Mouse (Mus musculus): Measurements from ENCODE around the gene Gm20696. TPM values are rescaled to one million over a fixed set of nuclear protein-coding genes. Genes with fewer than 3 reads are reported as not detected.

The Gm20696 gene
- polyA plus RNA-seq, 2 experiments = 0.16 to 0.33 TPM

DNA sequence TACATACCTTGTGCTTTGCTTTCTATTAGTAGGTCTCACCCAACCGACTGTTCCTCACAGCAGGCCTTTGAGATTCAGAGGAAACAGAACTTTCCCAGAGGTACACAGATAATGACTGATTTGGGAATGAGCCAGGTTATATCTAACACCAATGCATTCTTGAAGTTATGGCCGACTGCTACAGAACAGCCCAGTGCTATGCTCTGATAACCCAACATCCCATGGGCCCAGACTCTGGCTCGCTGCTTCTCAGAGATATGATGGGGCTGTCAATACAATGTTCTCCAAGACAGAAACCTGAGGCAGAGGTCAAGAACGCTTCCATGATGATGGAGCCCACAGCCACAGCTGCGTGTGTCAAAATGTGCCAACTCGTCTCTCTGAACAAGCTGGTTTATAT is 21.9 kb upstream of the Gm20696 start:
- DNase-seq (ENCODE audit: low read depth in 3 of 3, low spot score in 3 of 3) (no peak), ATAC-seq (ENCODE audit: insufficient read depth) (no peak)
- Histone ChIP-seq H3K4me3 (ENCODE audit: insufficient read depth in 1 of 2, low read depth in 2 of 2, low read length in 2 of 2) (no peak overlapping the region), H3K4me1 (replicated peaks; ENCODE audit: control insufficient read depth in 2 of 2, insufficient read depth in 2 of 2, low read length in 1 of 2) (no peaks in the 10 kb centered on the region), H3K4me2 (ENCODE audit: low read depth) (no peak overlapping the region), H3K27ac (no peak overlapping the region), H3K9ac (replicated peaks) (no peak overlapping the region), H3K27me3 (ENCODE audit: control insufficient read depth, insufficient read depth, low read length) (peaks cover 35% of the 10 kb centered on the region), H3K36me3 (replicated peaks; ENCODE audit: control insufficient read depth, insufficient read depth, low read depth) (no peaks in the 10 kb centered on the region), H3K9me3 (ENCODE audit: control insufficient read depth, low read length) (no peaks in the 10 kb centered on the region)
- 55% methylated on average over 6 of the region's 6 CpGs for WGBS (ENCODE audit: insufficient replicate concordance)
- no peak for TF ChIP-seq EP300 (IDR thresholded peaks at IDR 0.05; ENCODE audit: low read depth)
- no peak for TF ChIP-seq CTCF (IDR thresholded peaks at IDR 0.05; ENCODE audit: low read depth)

DNA sequence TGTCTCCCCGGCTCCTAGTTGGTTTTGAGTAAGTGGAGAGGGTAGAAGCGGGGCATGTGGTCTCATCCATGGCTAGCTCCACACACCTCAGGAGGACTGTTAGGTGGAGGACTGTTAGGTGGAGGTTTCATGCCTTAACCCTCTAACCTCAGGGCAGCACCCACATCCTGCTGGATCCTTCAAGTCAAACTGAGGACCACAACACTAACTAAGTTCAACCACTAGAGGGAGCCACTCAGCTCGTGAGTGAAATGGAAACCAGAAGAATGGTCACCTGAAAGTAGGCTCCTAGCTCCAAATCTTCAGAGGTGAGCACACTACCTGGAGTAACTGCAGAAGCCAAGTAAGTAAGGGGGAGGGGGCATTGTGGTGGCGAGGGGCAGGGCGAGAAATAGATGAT is 18.3 kb upstream of the Gm20696 start:
- Histone ChIP-seq H3K4me1 (replicated peaks; ENCODE audit: control insufficient read depth in 2 of 2, insufficient read depth in 2 of 2, low read length in 1 of 2) (no peaks in the 10 kb centered on the region), H3K9me3 (ENCODE audit: control insufficient read depth, low read length) (no peaks in the 10 kb centered on the region), H3K4me2 (ENCODE audit: low read depth) (no peak overlapping the region), H3K27ac (no peak overlapping the region), H3K27me3 (ENCODE audit: control insufficient read depth, insufficient read depth, low read length) (no peaks in the 10 kb centered on the region; the same call in 1 of the 2 replicates), H3K9ac (replicated peaks) (no peak overlapping the region), H3K4me3 (ENCODE audit: insufficient read depth in 1 of 2, low read depth in 2 of 2, low read length in 2 of 2) (no peak overlapping the region), H3K36me3 (replicated peaks; ENCODE audit: control insufficient read depth, insufficient read depth, low read depth) (no peaks in the 10 kb centered on the region)
- TF ChIP-seq CTCF (IDR thresholded peaks at IDR 0.05; ENCODE audit: low read depth) (peak; percentile 79), EP300 (IDR thresholded peaks at IDR 0.05; ENCODE audit: low read depth) (no peak)
- no peak for DNase-seq (ENCODE audit: low read depth in 3 of 3, low spot score in 3 of 3)
- no peak for ATAC-seq (ENCODE audit: insufficient read depth)
- 33% methylated on average over 5 of the region's 5 CpGs for WGBS (ENCODE audit: insufficient replicate concordance)

DNA sequence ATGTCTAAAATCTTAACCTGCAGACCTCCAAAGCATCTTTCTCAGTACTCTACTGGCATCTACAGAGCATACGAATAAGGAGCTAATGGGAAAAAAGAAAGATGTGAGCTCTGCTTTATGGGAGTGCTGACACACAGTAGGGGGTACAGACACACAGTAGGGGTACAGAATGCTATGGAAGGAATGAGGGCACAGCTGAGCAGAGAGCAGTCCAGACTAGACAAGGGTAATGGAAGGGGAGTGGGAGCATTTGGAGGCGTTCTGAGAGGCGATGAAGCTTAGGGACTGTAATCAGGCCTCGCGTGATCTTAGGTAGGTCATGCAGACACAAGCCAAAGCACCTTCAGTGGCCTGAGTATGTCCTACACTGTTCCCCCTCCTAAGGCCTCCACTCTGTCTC is 17.4 kb upstream of the Gm20696 start:
- DNase-seq (ENCODE audit: low read depth in 3 of 3, low spot score in 3 of 3) (no peak), ATAC-seq (ENCODE audit: insufficient read depth) (no peak)
- 75% methylated on average over 5 of the region's 5 CpGs for WGBS (ENCODE audit: insufficient replicate concordance)
- Histone ChIP-seq H3K9ac (replicated peaks) (no peak overlapping the region), H3K9me3 (ENCODE audit: control insufficient read depth, low read length) (no peaks in the 10 kb centered on the region), H3K27me3 (ENCODE audit: control insufficient read depth, insufficient read depth, low read length) (no peaks in the 10 kb centered on the region), H3K36me3 (replicated peaks; ENCODE audit: control insufficient read depth, insufficient read depth, low read depth) (no peaks in the 10 kb centered on the region), H3K4me3 (ENCODE audit: insufficient read depth in 1 of 2, low read depth in 2 of 2, low read length in 2 of 2) (no peak overlapping the region), H3K4me1 (replicated peaks; ENCODE audit: control insufficient read depth in 2 of 2, insufficient read depth in 2 of 2, low read length in 1 of 2) (no peaks in the 10 kb centered on the region), H3K4me2 (ENCODE audit: low read depth) (no peak overlapping the region), H3K27ac (no peak overlapping the region)
- TF ChIP-seq EP300 (IDR thresholded peaks at IDR 0.05; ENCODE audit: low read depth) (no peak), CTCF (IDR thresholded peaks at IDR 0.05; ENCODE audit: low read depth) (no peak)

DNA sequence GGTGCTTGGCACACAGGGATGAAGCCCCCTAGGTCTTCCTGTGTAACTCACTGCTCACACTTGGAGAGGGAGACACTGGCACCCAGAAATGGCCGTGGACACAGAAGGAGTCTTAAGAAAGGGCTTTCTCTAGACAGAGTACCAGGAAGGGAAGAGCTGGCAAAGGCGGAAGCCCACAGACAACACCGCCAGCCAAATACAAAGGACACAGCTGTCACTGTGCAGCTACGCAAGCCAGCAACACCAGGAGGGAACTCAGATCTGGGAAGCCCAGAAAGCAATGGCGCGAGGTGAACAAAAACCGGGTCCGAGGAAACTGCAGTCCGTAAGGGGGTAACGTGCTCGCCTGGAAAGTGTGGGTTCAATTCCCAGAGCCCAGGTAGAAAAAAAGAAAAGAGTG is 11.5 kb upstream of the Gm20696 start:
- WGBS (ENCODE audit: insufficient replicate concordance) = 67% methylated on average over 11 of the region's 11 CpGs
- no peak overlapping the region for H3K27ac ChIP-seq
- H3K4me1 ChIP-seq (replicated peaks; ENCODE audit: control insufficient read depth in 2 of 2, insufficient read depth in 2 of 2, low read length in 1 of 2) = no peaks in the 10 kb centered on the region
- H3K9me3 ChIP-seq (ENCODE audit: control insufficient read depth, low read length) = no peaks in the 10 kb centered on the region
- H3K36me3 ChIP-seq (replicated peaks; ENCODE audit: control insufficient read depth, insufficient read depth, low read depth) = no peaks in the 10 kb centered on the region
- ATAC-seq (ENCODE audit: insufficient read depth) (no peak), DNase-seq (ENCODE audit: low read depth in 3 of 3, low spot score in 3 of 3) (no peak)
- no peak overlapping the region for H3K4me2 ChIP-seq (ENCODE audit: low read depth)
- no peak overlapping the region for H3K9ac ChIP-seq (replicated peaks)
- H3K4me3 ChIP-seq (ENCODE audit: insufficient read depth in 1 of 2, low read depth in 2 of 2, low read length in 2 of 2) = no peak overlapping the region
- no peak for TF ChIP-seq CTCF (IDR thresholded peaks at IDR 0.05; ENCODE audit: low read depth)
- no peak for TF ChIP-seq EP300 (IDR thresholded peaks at IDR 0.05; ENCODE audit: low read depth)
- H3K27me3 ChIP-seq (ENCODE audit: control insufficient read depth, insufficient read depth, low read length) = no peaks in the 10 kb centered on the region

DNA sequence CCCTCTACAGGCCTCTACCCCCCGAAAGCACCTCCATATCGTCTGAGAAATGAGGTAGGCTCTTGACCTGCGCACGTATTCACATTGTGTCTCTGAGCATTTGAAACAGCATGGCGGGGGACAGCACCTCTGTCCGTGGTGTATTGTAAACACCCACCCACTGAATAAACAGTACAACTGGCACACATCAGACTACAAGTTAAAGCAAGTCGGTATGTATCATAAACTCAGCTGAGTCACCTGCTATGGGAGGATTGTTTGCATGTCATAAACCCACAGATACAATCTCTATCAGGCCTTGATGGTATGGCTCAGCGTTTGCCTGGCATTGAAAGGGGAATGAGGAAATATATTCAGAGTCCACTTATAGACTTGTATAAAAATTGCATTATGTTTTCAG is 10.7 kb upstream of the Gm20696 start:
- 60% methylated on average over 8 of the region's 8 CpGs for WGBS (ENCODE audit: insufficient replicate concordance)
- TF ChIP-seq CTCF (IDR thresholded peaks at IDR 0.05; ENCODE audit: low read depth) (no peak), EP300 (IDR thresholded peaks at IDR 0.05; ENCODE audit: low read depth) (no peak)
- H3K4me2 ChIP-seq (ENCODE audit: low read depth) = no peak overlapping the region
- no peaks in the 10 kb centered on the region for H3K36me3 ChIP-seq (replicated peaks; ENCODE audit: control insufficient read depth, insufficient read depth, low read depth)
- ATAC-seq (ENCODE audit: insufficient read depth) (no peak), DNase-seq (ENCODE audit: low read depth in 3 of 3, low spot score in 3 of 3) (no peak)
- H3K27ac ChIP-seq = no peak overlapping the region
- no peak overlapping the region for H3K4me3 ChIP-seq (ENCODE audit: insufficient read depth in 1 of 2, low read depth in 2 of 2, low read length in 2 of 2)
- no peak overlapping the region for H3K9ac ChIP-seq (replicated peaks)
- no peaks in the 10 kb centered on the region for H3K27me3 ChIP-seq (ENCODE audit: control insufficient read depth, insufficient read depth, low read length)
- no peaks in the 10 kb centered on the region for H3K4me1 ChIP-seq (replicated peaks; ENCODE audit: control insufficient read depth in 2 of 2, insufficient read depth in 2 of 2, low read length in 1 of 2)
- no peaks in the 10 kb centered on the region for H3K9me3 ChIP-seq (ENCODE audit: control insufficient read depth, low read length)

Measured in liver, embryonic 14.5 days (tissue).